Mouse (Mus musculus) lung, adult 2 months (tissue): ENCODE results near the gene Polr2a.

Source experiments
- CTCF ChIP-seq: fragments of 200-500 bp; IDR thresholded peaks from 2 replicates; pipeline ENCODE4 v1.5.1; 2011; ENCODE audit warnings: mild to moderate bottlenecking, low read length, control low read depth; ENCODE audit not compliant: insufficient read depth
- POLR2A ChIP-seq: fragments of 200-500 bp; IDR thresholded peaks from 2 replicates; pipeline ENCODE4 v1.6.1; 2011; ENCODE audit warnings: low read depth, mild to moderate bottlenecking, control low read depth, low read length, borderline replicate concordance; ENCODE audit errors: extremely low read depth

GRCm38 (mm10) chr11:69801379-69801977 is 43.0 kb upstream of the Polr2a start, which contains the start of gene Fgf11:
- no peak for TF ChIP-seq POLR2A
- TF ChIP-seq CTCF = no peak
